Mouse (Mus musculus) embryonic fibroblast, embryonic 13.5 days (primary cell): ENCODE results near the gene Gnai3.

Experiments used
- CTCF ChIP-seq: IDR thresholded peaks from 2 replicates; pipeline ENCODE4 v1.5.1; 2011; ENCODE audit warnings: mild to moderate bottlenecking, control low read depth, low read length, moderate library complexity, borderline replicate concordance; ENCODE audit not compliant: insufficient read depth
- POLR2A ChIP-seq: IDR thresholded peaks from 2 replicates; pipeline ENCODE4 v1.6.1; 2011; ENCODE audit warnings: low read depth, mild to moderate bottlenecking, control low read depth, low read length, moderate library complexity

- no peak for TF ChIP-seq CTCF
- TF ChIP-seq POLR2A: no peak
These were observed 6.8 kb downstream of the Gnai3 start for GRCm38 (mm10) chr3:108139113-108139512.
